Mouse (Mus musculus) MEL (cell line): ENCODE data around the gene Aqp6.

ENCODE experiments used
- BHLHE40 ChIP-seq: IDR thresholded peaks from 2 replicates; pipeline ENCODE4 v1.6.1; 2012; ENCODE audit warnings: low read depth, mild to moderate bottlenecking, inconsistent platforms, low read length, improper control_type of control experiment, borderline replicate concordance
- CTCF ChIP-seq, 3 experiments: IDR thresholded peaks in 2 of 3; conservative IDR thresholded peaks in 1 of 3; 2 replicates each; pipeline ENCODE4 v1.5.1; 2011 to 2012; ENCODE audit warnings: low read length in 3 of 3, low read depth in 2 of 3, mild to moderate bottlenecking in 2 of 3, improper control_type of control experiment in 1 of 3, inconsistent platforms in 1 of 3, mixed read lengths in 1 of 3, moderate library complexity in 1 of 3; ENCODE audit not compliant: control insufficient read depth in 1 of 3, insufficient read depth in 1 of 3, poor library complexity in 1 of 3, severe bottlenecking in 1 of 3
- EP300 ChIP-seq, 2 experiments: IDR thresholded peaks; 2 replicates each; pipeline ENCODE4 v1.6.1; 2011; ENCODE audit warnings: improper control_type of control experiment in 2 of 2, low read length in 2 of 2, low read depth in 1 of 2, mild to moderate bottlenecking in 1 of 2
- GATA1 ChIP-seq: IDR thresholded peaks from 2 replicates; pipeline ENCODE4 v1.6.1; 2011; ENCODE audit warnings: low read depth, low read length, improper control_type of control experiment
- POLR2A ChIP-seq, 2 experiments: IDR thresholded peaks; 2 replicates each; pipeline ENCODE4 v1.6.1; 2011 to 2012; ENCODE audit warnings: low read length in 2 of 2, mild to moderate bottlenecking in 2 of 2, control low read depth in 1 of 2, improper control_type of control experiment in 1 of 2, low read depth in 1 of 2, moderate library complexity in 1 of 2; ENCODE audit not compliant: control insufficient read depth in 1 of 2, insufficient read depth in 1 of 2, poor library complexity in 1 of 2
- RCOR1 ChIP-seq: IDR thresholded peaks from 2 replicates; pipeline ENCODE4 v1.6.1; 2012; ENCODE audit warnings: low read depth, mild to moderate bottlenecking, inconsistent platforms, low read length, improper control_type of control experiment
- ZC3H11A ChIP-seq: IDR thresholded peaks from 2 replicates; pipeline ENCODE4 v1.6.1; 2012; ENCODE audit warnings: low read depth, mild to moderate bottlenecking, inconsistent platforms, low read length, improper control_type of control experiment
- ZMIZ1 ChIP-seq: IDR thresholded peaks from 2 replicates; pipeline ENCODE4 v1.6.1; 2012; ENCODE audit warnings: low read depth, mild to moderate bottlenecking, inconsistent platforms, low read length, improper control_type of control experiment, moderate library complexity

DNA sequence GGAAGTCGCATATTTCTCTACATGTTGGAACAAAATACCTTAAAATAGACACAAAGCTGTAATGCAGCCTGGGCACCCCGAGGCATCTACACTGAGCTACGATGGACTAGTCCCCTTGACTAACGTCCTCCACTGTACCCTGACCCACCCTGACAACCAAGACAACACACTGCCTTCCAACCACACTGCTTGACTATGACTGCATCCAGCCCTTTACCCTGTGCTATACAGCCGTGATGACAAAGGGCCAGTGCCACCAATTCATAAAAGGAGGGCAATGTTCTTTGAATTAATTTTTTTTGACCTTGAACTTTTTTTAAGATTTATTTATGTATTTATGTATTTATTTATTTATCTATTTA is 36.9 kb downstream of the Aqp6 start:
- TF ChIP-seq BHLHE40 (no peak), POLR2A (IDR thresholded peaks at IDR 0.05; ENCODE audit: control insufficient read depth in 1 of 2, insufficient read depth in 1 of 2, low read depth in 1 of 2, low read length in 2 of 2, poor library complexity in 1 of 2) (no peak; a peak in 1 of 4 replicates), CTCF (IDR thresholded peaks at IDR 0.05 in 2 of 3, conservative IDR thresholded peaks at IDR 0.05 in 1 of 3; ENCODE audit: control insufficient read depth in 1 of 3, insufficient read depth in 1 of 3, low read depth in 2 of 3, low read length in 3 of 3, poor library complexity in 1 of 3, severe bottlenecking in 1 of 3) (no peak), ZMIZ1 (no peak), RCOR1 (no peak), ZC3H11A (no peak), GATA1 (no peak), EP300 (IDR thresholded peaks at IDR 0.05; ENCODE audit: low read depth in 1 of 2, low read length in 2 of 2) (no peak)
